Mouse (Mus musculus) brain, embryonic 14.5 days (tissue): Measurements from ENCODE around the gene Gm11037.

Experiments used
- CTCF ChIP-seq: fragments of 200-500 bp; IDR thresholded peaks from 2 replicates; pipeline ENCODE4 v1.5.1; 2012; ENCODE audit warnings: inconsistent platforms, mild to moderate bottlenecking, moderate library complexity, borderline replicate concordance; ENCODE audit not compliant: insufficient read depth, insufficient read length; ENCODE audit errors: extremely low read depth
- POLR2A ChIP-seq: fragments of 200-500 bp; IDR thresholded peaks from 2 replicates; pipeline ENCODE4 v1.6.1; 2012; ENCODE audit warnings: mild to moderate bottlenecking, inconsistent platforms, borderline replicate concordance; ENCODE audit not compliant: poor library complexity, insufficient read depth, insufficient read length, severe bottlenecking; ENCODE audit errors: extremely low read depth

- TF ChIP-seq POLR2A (no peak), CTCF (no peak)
These were observed 13.1 kb downstream of the Gm11037 start for GRCm38 (mm10) chr2:131146193-131147042.
